Mouse (Mus musculus) induced T-regulatory cell, adult 2 months (primary cell): ENCODE measurements around the gene U2af2.

Experiments
- DNase-seq: peaks from one replicate; pipeline ENCODE4 v3.0.0-alpha.2; 2012; ENCODE audit warnings: low read depth

U2af2 gene

GRCm38 (mm10) chr7:5061774-5062359 is at the start of gene U2af2:
U2af2 (plus strand) TSS chr7:5062143.
- DNase-seq: peak; percentile 95

- peak; percentile 30 for DNase-seq
Observed at GRCm38 (mm10) chr7:5012681-5013513, 49.0 kb upstream of the U2af2 start.

GRCm38 (mm10) chr7:5014251-5015117 is 47.5 kb upstream of the U2af2 start, which contains the start of the genes Zfp524 and Fiz1:
Zfp524 (plus strand) TSS chr7:5014415.
Fiz1 (minus strand) TSS chr7:5014697.
- DNase-seq: peak; percentile 100

GRCm38 (mm10) chr7:5015118-5016001 is 46.6 kb upstream of the U2af2 start, which contains the start of gene Gm44973:
Gm44973 (plus strand) TSS chr7:5015496.
- peak; percentile 98 for DNase-seq

- no peak for DNase-seq
Observed at GRCm38 (mm10) chr7:5016057-5016456, 45.9 kb upstream of the U2af2 start.

GRCm38 (mm10) chr7:5016920-5017319 is 45.0 kb upstream of the U2af2 start:
- peak; percentile 26 for DNase-seq

- DNase-seq: peak; percentile 25
Observed at GRCm38 (mm10) chr7:5017352-5017751, 44.6 kb upstream of the U2af2 start.

GRCm38 (mm10) chr7:5017931-5018330 is 44.0 kb upstream of the U2af2 start:
- DNase-seq: no peak

GRCm38 (mm10) chr7:5019576-5019975 is 42.4 kb upstream of the U2af2 start:
- DNase-seq: peak; percentile 34

GRCm38 (mm10) chr7:5020000-5020681 is 41.8 kb upstream of the U2af2 start, which contains the start of the genes Zfp865 and Ccdc106:
Zfp865 (plus strand) TSS chr7:5020376.
Ccdc106 (plus strand) TSS chr7:5020553.
- peak; percentile 100 for DNase-seq

GRCm38 (mm10) chr7:5020685-5021084 is 41.3 kb upstream of the U2af2 start:
- DNase-seq: no peak

GRCm38 (mm10) chr7:5021197-5021596 is 40.7 kb upstream of the U2af2 start:
- peak; percentile 14 for DNase-seq

GRCm38 (mm10) chr7:5029543-5029942 is 32.4 kb upstream of the U2af2 start:
- DNase-seq: no peak

- DNase-seq: no peak
Observed at GRCm38 (mm10) chr7:5029946-5030345, 32.0 kb upstream of the U2af2 start.

- no peak for DNase-seq
Observed at GRCm38 (mm10) chr7:5030554-5031275, 31.2 kb upstream of the U2af2 start.

- no peak for DNase-seq
Observed at GRCm38 (mm10) chr7:5031496-5031895, 30.4 kb upstream of the U2af2 start.

- DNase-seq: no peak
Observed at GRCm38 (mm10) chr7:5033818-5034217, 28.1 kb upstream of the U2af2 start, which contains the start of gene 4632433K11Rik. 4632433K11Rik (plus strand) TSS chr7:5034118.

- DNase-seq: no peak
Observed at GRCm38 (mm10) chr7:5035628-5036027, 26.3 kb upstream of the U2af2 start.

GRCm38 (mm10) chr7:5036136-5036535 is 25.8 kb upstream of the U2af2 start:
- DNase-seq: no peak

- no peak for DNase-seq
Observed at GRCm38 (mm10) chr7:5037026-5037425, 24.9 kb upstream of the U2af2 start.
